Mouse (Mus musculus) CH12.LX (cell line): ENCODE measurements around the gene Akap10. TPM values are rescaled to one million over a fixed set of nuclear protein-coding genes. Genes with fewer than 3 reads are reported as not detected.

Experiments
- DNase-seq: peaks from one replicate; pipeline ENCODE4 v3.0.0-alpha.2; 2013; ENCODE audit errors: extremely low read depth
- H3K27ac ChIP-seq: 2 replicates; pipeline ENCODE4 v1.5.1; 2012; ENCODE audit warnings: low read depth, mild to moderate bottlenecking, control low read depth, moderate library complexity; ENCODE audit not compliant: insufficient read depth
- H3K27me3 ChIP-seq: replicated peaks from 2 replicates; pipeline ENCODE3; 2012; ENCODE audit warnings: inconsistent platforms
- H3K36me3 ChIP-seq, 2 experiments: replicated peaks in 1 of 2; 2 replicates each; pipeline versions ENCODE3 to v1.6.1; 2012; ENCODE audit warnings: inconsistent platforms in 1 of 2, low read length in 1 of 2, mild to moderate bottlenecking in 1 of 2, mixed read lengths in 1 of 2, moderate library complexity in 1 of 2; ENCODE audit not compliant: control insufficient read depth in 1 of 2, insufficient read depth in 1 of 2
- H3K4me1 ChIP-seq, 2 experiments: 2 replicates each; pipeline ENCODE4 v1.6.1; 2012; ENCODE audit warnings: inconsistent platforms in 1 of 2, moderate library complexity in 1 of 2; ENCODE audit not compliant: insufficient read depth in 2 of 2, control insufficient read depth in 1 of 2
- H3K4me2 ChIP-seq: 2 replicates; pipeline ENCODE4 v1.6.1; 2012; ENCODE audit warnings: low read depth, mild to moderate bottlenecking, control low read depth; ENCODE audit not compliant: poor library complexity, insufficient read depth, severe bottlenecking
- H3K4me3 ChIP-seq, 3 experiments: fragments of 150-350 bp in 1 of 3; sonication (generic) in 1 of 3; replicated peaks in 1 of 3; 2 replicates each; pipeline versions ENCODE3 to v1.5.1; 2011 to 2012; ENCODE audit warnings: low read depth in 2 of 3, low read length in 2 of 3, mild to moderate bottlenecking in 2 of 3, moderate library complexity in 2 of 3, control low read depth in 1 of 3, improper control_type of control experiment in 1 of 3, inconsistent platforms in 1 of 3, mixed read lengths in 1 of 3; ENCODE audit not compliant: poor library complexity in 1 of 3
- H3K79me2 ChIP-seq: replicated peaks from 2 replicates; pipeline ENCODE4 v1.6.1; 2012; ENCODE audit warnings: mild to moderate bottlenecking, moderate library complexity; ENCODE audit not compliant: control insufficient read depth, poor library complexity, insufficient read depth, severe bottlenecking; ENCODE audit errors: extremely low read depth
- H3K9ac ChIP-seq: 2 replicates; pipeline ENCODE4 v1.6.1; 2012; ENCODE audit warnings: low read depth, mild to moderate bottlenecking, control low read depth, moderate library complexity; ENCODE audit not compliant: insufficient read depth
- H3K9me3 ChIP-seq: replicated peaks from 2 replicates; pipeline ENCODE3; 2012; ENCODE audit warnings: low read length, inconsistent platforms, mixed read lengths
- BHLHE40 ChIP-seq: IDR thresholded peaks from 2 replicates; pipeline ENCODE4 v1.6.1; 2011; ENCODE audit warnings: mild to moderate bottlenecking, low read depth, low read length, improper control_type of control experiment
- CHD2 ChIP-seq: IDR thresholded peaks from 2 replicates; pipeline ENCODE4 v1.6.1; 2011; ENCODE audit warnings: low read length, improper control_type of control experiment
- CTCF ChIP-seq, 2 experiments: IDR thresholded peaks in 1 of 2; conservative IDR thresholded peaks in 1 of 2; 2 replicates each; pipeline ENCODE4 v1.5.1; 2011 to 2012; ENCODE audit warnings: low read depth in 2 of 2, low read length in 2 of 2, improper control_type of control experiment in 1 of 2, inconsistent platforms in 1 of 2, mild to moderate bottlenecking in 1 of 2, moderate library complexity in 1 of 2
- E2F4 ChIP-seq: IDR thresholded peaks from 2 replicates; pipeline ENCODE4 v1.6.1; 2011; ENCODE audit warnings: low read depth, low read length, improper control_type of control experiment; ENCODE audit not compliant: insufficient replicate concordance
- ELF1 ChIP-seq: IDR thresholded peaks from 2 replicates; pipeline ENCODE4 v1.6.1; 2014; ENCODE audit warnings: low read depth, mild to moderate bottlenecking, inconsistent platforms, low read length, improper control_type of control experiment
- EP300 ChIP-seq: IDR thresholded peaks from 2 replicates; pipeline ENCODE4 v1.6.1; 2011; ENCODE audit warnings: low read length, improper control_type of control experiment
- ETS1 ChIP-seq: conservative IDR thresholded peaks from 2 replicates; pipeline ENCODE4 v1.6.1; 2012; ENCODE audit warnings: low read depth, mild to moderate bottlenecking, inconsistent platforms, low read length, improper control_type of control experiment, moderate library complexity
- GABPA ChIP-seq: IDR thresholded peaks from 2 replicates; pipeline ENCODE4 v1.6.1; 2012; ENCODE audit warnings: low read depth, low read length, improper control_type of control experiment, inconsistent platforms; ENCODE audit not compliant: insufficient replicate concordance
- JUN ChIP-seq: IDR thresholded peaks from 2 replicates; pipeline ENCODE4 v1.6.1; 2011; ENCODE audit warnings: low read depth, mild to moderate bottlenecking, low read length, improper control_type of control experiment, moderate library complexity; ENCODE audit not compliant: insufficient read depth
- JUND ChIP-seq: conservative IDR thresholded peaks from 2 replicates; pipeline ENCODE4 v1.6.1; 2011; ENCODE audit warnings: low read depth, low read length, improper control_type of control experiment
- MAFK ChIP-seq: IDR thresholded peaks from 2 replicates; pipeline ENCODE4 v1.6.1; 2011; ENCODE audit warnings: low read length, improper control_type of control experiment; ENCODE audit not compliant: insufficient replicate concordance
- MAX ChIP-seq: IDR thresholded peaks from 2 replicates; pipeline ENCODE4 v1.6.1; 2011; ENCODE audit warnings: low read length, improper control_type of control experiment
- NELFE ChIP-seq: IDR thresholded peaks from 2 replicates; pipeline ENCODE4 v1.6.1; 2011; ENCODE audit warnings: low read depth, low read length, improper control_type of control experiment
- NRF1 ChIP-seq: IDR thresholded peaks from 2 replicates; pipeline ENCODE4 v1.6.1; 2014; ENCODE audit warnings: low read depth, mild to moderate bottlenecking, inconsistent platforms, low read length, improper control_type of control experiment, moderate library complexity
- PAX5 ChIP-seq: IDR thresholded peaks from 2 replicates; pipeline ENCODE4 v1.6.1; 2012; ENCODE audit warnings: low read length, inconsistent platforms, mixed read lengths
- POLR2A ChIP-seq: IDR thresholded peaks from 2 replicates; pipeline ENCODE4 v1.6.1; 2011; ENCODE audit warnings: low read depth, mild to moderate bottlenecking, improper control_type of control experiment, low read length
- POLR2AphosphoS2 ChIP-seq: IDR thresholded peaks from 2 replicates; pipeline ENCODE4 v1.6.1; 2011; ENCODE audit warnings: low read depth, low read length, improper control_type of control experiment
- SIN3A ChIP-seq: IDR thresholded peaks from 2 replicates; pipeline ENCODE4 v1.6.1; 2012; ENCODE audit warnings: low read length, improper control_type of control experiment, inconsistent platforms
- UBTF ChIP-seq: IDR thresholded peaks from 2 replicates; pipeline ENCODE4 v1.6.1; 2012; ENCODE audit warnings: low read depth, mild to moderate bottlenecking, inconsistent platforms, low read length, improper control_type of control experiment, moderate library complexity
- USF2 ChIP-seq: conservative IDR thresholded peaks from 2 replicates; pipeline ENCODE4 v1.6.1; 2011; ENCODE audit warnings: low read depth, low read length, improper control_type of control experiment
- ZC3H11A ChIP-seq: IDR thresholded peaks from 2 replicates; pipeline ENCODE4 v1.6.1; 2012; ENCODE audit warnings: low read depth, mild to moderate bottlenecking, inconsistent platforms, low read length, improper control_type of control experiment
- ZKSCAN1 ChIP-seq: IDR thresholded peaks from 2 replicates; pipeline ENCODE4 v1.6.1; 2012; ENCODE audit warnings: low read depth, inconsistent platforms, low read length, improper control_type of control experiment, borderline replicate concordance
- dilution Hi-C: fragments of 300-500 bp; cut with MboI; formaldehyde crosslinking; loops from 2 replicates; pipeline ENCODE4 v1.14.3; 2020; ENCODE audit warnings: low sequenced_read_pairs; ENCODE audit not compliant: extremely low pct_unique_long_range_greater_than_20kb, extremely low pct_ligation_motif_present
- in situ Hi-C: fragments of 300-500 bp; cut with MboI; formaldehyde crosslinking; loops from 3 replicates; pipeline ENCODE4 v1.14.3; 2019; ENCODE audit warnings: low sequenced_read_pairs, low pct_ligation_motif_present, low pct_unique_long_range_greater_than_20kb, mixed read lengths
- polyA plus RNA-seq: library from polyadenylated mRNA; unstranded; fragments of >175 nt; gene quantifications from 2 replicates; pipeline ENCODE4 v1.2.1, GENCODE M21; 2012; ENCODE audit warnings: low read depth; ENCODE audit not compliant: insufficient read length
- total RNA-seq, 2 experiments: library from RNA; depleted of rRNA; stranded (reverse); fragments of 300-350 nt in 1 of 2; fragments of >200 nt in 1 of 2; gene quantifications; 2 replicates each; pipeline ENCODE4 v1.2.3; 2012 to 2014

The Akap10 gene
- total and polyA plus RNA-seq, 3 experiments: 24.1 to 38.4 (median 25.3) TPM

DNA sequence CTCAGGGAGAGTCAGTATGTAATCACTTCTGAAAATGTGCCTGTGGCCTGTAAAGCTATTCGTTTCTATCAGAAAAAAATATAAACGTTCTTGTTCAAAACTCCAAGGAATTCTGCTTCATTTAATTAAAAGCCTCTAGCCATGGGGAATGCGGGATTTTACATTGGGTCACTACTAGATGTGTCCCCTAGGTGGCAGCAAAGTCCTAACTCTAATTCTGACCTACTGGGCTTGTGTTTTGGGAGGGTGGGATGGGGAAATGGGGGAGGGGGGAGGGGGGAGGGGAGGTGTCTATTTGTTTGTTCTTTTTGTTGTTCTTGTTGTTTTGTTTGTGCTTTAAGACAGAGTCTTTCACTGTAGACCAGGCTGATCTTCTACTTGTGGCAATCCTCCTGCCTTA is 19.3 kb upstream of the Akap10 start (continued):
- TF ChIP-seq ZKSCAN1 (no peak), POLR2A (no peak), JUND (no peak), ELF1 (no peak), USF2 (no peak), ETS1 (no peak), GABPA (no peak), NRF1 (no peak), PAX5 (no peak), SIN3A (no peak), UBTF (no peak), EP300 (no peak), MAX (no peak), ZC3H11A (0 out of 2 replicates have a peak, but pooled peaks have one; percentile 3), POLR2AphosphoS2 (no peak), BHLHE40 (no peak)

DNA sequence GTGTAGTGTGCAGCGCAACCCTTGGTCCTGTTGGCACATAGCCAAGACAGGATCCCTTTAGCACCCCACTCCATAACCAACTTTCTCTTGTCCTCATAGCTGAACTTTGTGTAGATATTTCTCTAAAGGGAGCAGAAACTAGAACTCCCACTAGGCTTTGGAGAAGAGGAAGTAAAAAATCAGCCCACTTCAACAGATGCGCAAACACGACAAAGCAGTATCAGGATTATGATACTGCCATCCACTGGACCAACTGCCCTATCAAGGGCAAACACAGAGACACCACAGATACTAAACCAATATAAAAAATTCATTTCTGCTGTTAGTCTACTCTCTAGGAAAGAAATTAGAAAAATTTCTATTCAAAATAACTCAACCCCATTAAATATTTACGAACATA is 16.6 kb upstream of the Akap10 start:
- Histone ChIP-seq H3K4me2 (no peak overlapping the region), H3K36me3 (no peaks in the 10 kb centered on the region), H3K4me3 (no peak overlapping the region), H3K9ac (no peak overlapping the region), H3K79me2 (no peaks in the 10 kb centered on the region), H3K27me3 (no peaks in the 10 kb centered on the region), H3K4me1 (peaks cover 0 to 21% of the 10 kb centered on the region in 2 experiments; a peak in 2 of 4 replicates), H3K9me3 (no peaks in the 10 kb centered on the region), H3K27ac (no peak overlapping the region)
- TF ChIP-seq CTCF (conservative IDR thresholded peaks at IDR 0.05 in 1 of 2, IDR thresholded peaks at IDR 0.05 in 1 of 2; ENCODE audit: low read depth in 2 of 2, low read length in 2 of 2) (0 out of 4 replicates have a peak, but pooled peaks of 1 of the 2 experiments have one; percentile 3), MAFK (no peak)
- dilution Hi-C loops: no loop called here
- no peak for DNase-seq
- in situ Hi-C loops: no loop called here

- Histone ChIP-seq H3K9ac (no peak overlapping the region), H3K27ac (no peak overlapping the region), H3K9me3 (no peaks in the 10 kb centered on the region), H3K4me1 (peaks cover 0 to 13% of the 10 kb centered on the region in 2 experiments; a peak in 2 of 4 replicates), H3K4me3 (no peak overlapping the region), H3K4me2 (no peak overlapping the region), H3K27me3 (no peaks in the 10 kb centered on the region), H3K79me2 (no peaks in the 10 kb centered on the region), H3K36me3 (no peaks in the 10 kb centered on the region)
- no peak for DNase-seq
- TF ChIP-seq JUN: no peak
- no peak for TF ChIP-seq E2F4
- no peak for TF ChIP-seq NELFE
- no peak for TF ChIP-seq CHD2
- no peak for TF ChIP-seq ETS1
- TF ChIP-seq BHLHE40: no peak
- no peak for TF ChIP-seq ELF1
- dilution Hi-C loops (no loop called here), in situ Hi-C loops (no loop called here)
These were observed 14.4 kb upstream of the Akap10 start for GRCm38 (mm10) chr11:61944417-61944816.
